Mouse (Mus musculus) mammary gland, adult 2 months (tissue): ENCODE data around the gene Efcab6. TPM values are rescaled to one million over a fixed set of nuclear protein-coding genes. Genes with fewer than 3 reads are reported as not detected.

ENCODE experiments used
- polyA plus RNA-seq: library from polyadenylated mRNA; depleted of rRNA; stranded (reverse); fragments of >200 nt; gene quantifications from 2 replicates; pipeline ENCODE4 v1.2.3, GENCODE M21; 2012; ENCODE audit warnings: low replicate concordance; rRNA removed

Gene Efcab6
- 0.83 TPM in 1 of 2 replicates, not detected in the other for polyA plus RNA-seq

DNA sequence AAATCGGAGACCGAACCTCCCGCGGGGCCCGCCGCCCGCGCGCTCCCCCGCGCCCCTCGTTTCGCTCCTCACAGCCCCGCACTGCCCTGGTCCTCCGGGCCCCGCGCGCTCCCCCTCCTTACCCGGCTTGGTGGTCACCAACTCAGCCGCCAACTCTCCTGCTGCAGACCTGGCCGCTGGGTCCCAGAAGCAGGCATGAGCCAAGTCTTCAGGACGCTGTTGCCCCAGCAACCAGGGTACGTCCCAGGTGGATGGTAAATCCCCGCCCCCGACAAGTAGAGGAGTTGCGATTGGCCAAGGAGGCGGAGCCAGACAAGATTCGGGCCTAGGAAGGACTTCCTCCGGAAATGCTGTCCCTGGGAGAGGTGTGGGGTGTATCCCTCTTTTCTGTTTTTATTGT is at the start of gene Efcab6:
Efcab6 (minus strand) TSS at position 240 of the 400 bp plus-strand sequence.

DNA sequence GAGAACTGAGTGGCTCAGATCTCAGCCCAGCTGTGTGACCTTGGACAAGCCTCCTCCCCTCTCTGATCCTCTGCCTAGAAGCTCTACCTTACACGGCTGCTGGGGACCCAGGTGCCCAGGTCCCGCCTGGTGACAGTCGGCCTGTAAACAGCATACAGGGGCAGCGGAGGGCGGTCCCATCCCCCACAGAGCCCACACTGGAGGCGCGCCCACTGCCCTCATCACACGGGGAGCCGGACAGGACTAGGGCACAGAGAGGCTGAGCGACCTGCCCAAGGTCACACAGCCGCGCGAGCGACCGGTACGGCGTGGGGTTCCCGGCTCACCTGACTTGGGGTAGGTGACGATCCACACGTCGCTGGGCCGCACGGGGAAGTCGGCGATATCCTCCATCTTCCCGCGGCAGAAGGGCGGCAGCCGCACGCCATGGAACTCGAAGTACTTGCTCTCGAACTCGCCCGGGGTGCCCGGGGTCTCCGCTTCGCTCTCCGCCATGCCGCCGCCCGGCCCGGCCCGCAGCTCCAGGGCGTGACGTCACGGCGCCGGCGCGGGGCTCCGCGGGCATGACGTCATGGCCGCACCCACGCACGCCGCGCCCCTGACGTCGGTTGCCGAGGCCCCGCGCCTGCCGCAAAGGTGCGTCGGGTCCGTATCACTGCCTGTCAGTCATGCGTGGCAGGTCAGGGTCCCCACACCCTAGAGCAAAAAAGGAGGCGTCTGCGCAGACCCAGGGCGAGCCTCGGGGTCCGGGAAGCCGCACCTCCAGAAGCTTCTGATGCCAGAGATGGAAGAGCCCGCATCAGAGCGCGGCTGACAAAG is 40.1 kb upstream of the Efcab6 start, which contains the start of gene Sult4a1:
Sult4a1 (minus strand) TSS at position 650 of the 819 bp plus-strand sequence.

Other genes starting within 250 kb of the Efcab6 start
- not detected in 2 replicates for gene Sult4a1, start 40.4 kb upstream of the Efcab6 start, polyA plus RNA-seq
- 0.41 and 1.8 TPM in 2 replicates for gene Pnpla5, start 57.8 kb upstream of the Efcab6 start, polyA plus RNA-seq
- gene Pnpla3, start 102.5 kb upstream of the Efcab6 start, polyA plus RNA-seq, result 779 and 822 TPM in 2 replicates
- 10.1 and 10.6 TPM in 2 replicates for gene Samm50, start 126.9 kb upstream of the Efcab6 start, polyA plus RNA-seq
- gene Parvb, start 166.7 kb upstream of the Efcab6 start, polyA plus RNA-seq, result 8.7 and 12.6 TPM in 2 replicates